Mouse (Mus musculus) megakaryocyte, embryonic 14.5 days (primary cell): Measurements from ENCODE around the gene Plcxd2. TPM values are rescaled to one million over a fixed set of nuclear protein-coding genes. Genes with fewer than 3 reads are reported as not detected.

Source experiments
- H3K27me3 ChIP-seq: replicated peaks from 2 replicates; pipeline ENCODE3; 2012; ENCODE audit warnings: inconsistent platforms
- H3K36me3 ChIP-seq: replicated peaks from 2 replicates; pipeline ENCODE3; 2012; ENCODE audit warnings: low read length, inconsistent platforms, mixed read lengths
- H3K4me1 ChIP-seq: 2 replicates; pipeline ENCODE4 v1.6.1; 2012; ENCODE audit warnings: inconsistent platforms
- H3K4me3 ChIP-seq: replicated peaks from 2 replicates; pipeline ENCODE3; 2012; ENCODE audit warnings: moderate library complexity, mild to moderate bottlenecking, inconsistent platforms
- H3K9me3 ChIP-seq: 2 replicates; pipeline ENCODE4 v1.6.1; 2012; ENCODE audit warnings: inconsistent platforms
- FLI1 ChIP-seq: IDR thresholded peaks from 2 replicates; pipeline ENCODE4 v1.6.1; 2012; ENCODE audit warnings: low read length, inconsistent platforms, mixed read lengths
- GATA1 ChIP-seq: IDR thresholded peaks from 3 replicates; pipeline ENCODE4 v1.6.1; 2012; ENCODE audit warnings: mixed read lengths, low read length, inconsistent platforms, borderline replicate concordance
- polyA plus RNA-seq: library from polyadenylated mRNA; stranded (reverse); fragments of >175 nt; gene quantifications from 2 replicates; pipeline ENCODE4 v1.2.3, GENCODE M21; 2012; ENCODE audit warnings: low replicate concordance; ENCODE audit not compliant: insufficient read depth

Gene Plcxd2
- polyA plus RNA-seq, 1 experiment: not detected

GRCm38 (mm10) chr16:45927601-45928000 lies 82.4 kb downstream of the Plcxd2 start:
- Histone ChIP-seq H3K9me3 (no peaks in the 10 kb centered on the region), H3K4me3 (no peak overlapping the region), H3K27me3 (no peaks in the 10 kb centered on the region), H3K36me3 (no peaks in the 10 kb centered on the region), H3K4me1 (no peaks in the 10 kb centered on the region)
- TF ChIP-seq FLI1: no peak
- no peak for TF ChIP-seq GATA1

- Histone ChIP-seq H3K27me3 (no peaks in the 10 kb centered on the region), H3K9me3 (no peaks in the 10 kb centered on the region), H3K4me1 (no peaks in the 10 kb centered on the region), H3K36me3 (no peaks in the 10 kb centered on the region), H3K4me3 (no peak overlapping the region)
- no peak for TF ChIP-seq FLI1
Measured at GRCm38 (mm10) chr16:45926875-45927274, 83.1 kb downstream of the Plcxd2 start.

GRCm38 (mm10) chr16:45923731-45924424 lies 86.1 kb downstream of the Plcxd2 start:
- Histone ChIP-seq H3K4me3 (no peak overlapping the region), H3K36me3 (no peaks in the 10 kb centered on the region), H3K4me1 (no peaks in the 10 kb centered on the region), H3K9me3 (no peaks in the 10 kb centered on the region), H3K27me3 (no peaks in the 10 kb centered on the region)
- TF ChIP-seq GATA1 (no peak), FLI1 (no peak)

GRCm38 (mm10) chr16:45922546-45923229 lies 87.3 kb downstream of the Plcxd2 start:
- no peaks in the 10 kb centered on the region for H3K4me1 ChIP-seq
- no peaks in the 10 kb centered on the region for H3K9me3 ChIP-seq
- TF ChIP-seq FLI1 (no peak), GATA1 (no peak)
- no peaks in the 10 kb centered on the region for H3K27me3 ChIP-seq
- H3K4me3 ChIP-seq: no peak overlapping the region
- H3K36me3 ChIP-seq: no peaks in the 10 kb centered on the region

- no peak for TF ChIP-seq FLI1
- TF ChIP-seq GATA1: no peak
- no peaks in the 10 kb centered on the region for H3K36me3 ChIP-seq
- no peaks in the 10 kb centered on the region for H3K4me1 ChIP-seq
- no peaks in the 10 kb centered on the region for H3K27me3 ChIP-seq
- H3K4me3 ChIP-seq: no peak overlapping the region
- H3K9me3 ChIP-seq: peaks cover 4% of the 10 kb centered on the region
Measured at GRCm38 (mm10) chr16:45919572-45919971, 90.4 kb downstream of the Plcxd2 start.

Other genes with a start within 250 kb of the Plcxd2 start
- gene Phldb2, start 56.6 kb downstream of the Plcxd2 start, polyA plus RNA-seq: 0.04 TPM in 1 of 2 replicates, not detected in the other
- 4.8 TPM in 1 of 2 replicates, not detected in the other for gene Cd96, start 110.0 kb upstream of the Plcxd2 start, polyA plus RNA-seq
- 26.0 and 30.8 TPM in 2 replicates for gene Gm4737, start 144.9 kb upstream of the Plcxd2 start, polyA plus RNA-seq